Mouse (Mus musculus): ENCODE measurements around the gene Slc4a8.

- TF ChIP-seq CTCF (IDR thresholded peaks at IDR 0.05; ENCODE audit: extremely low read depth, insufficient read depth, insufficient read length, insufficient replicate concordance), result no peak
- no peak for TF ChIP-seq POLR2A (IDR thresholded peaks at IDR 0.05; ENCODE audit: low read depth, low read length)
Measured at GRCm38 (mm10) chr15:100752439-100752838, 9.1 kb upstream of the Slc4a8 start.
